Mouse (Mus musculus) left cerebral cortex, adult 2 months (tissue): ENCODE data around the gene Pax5. TPM values are rescaled to one million over a fixed set of nuclear protein-coding genes. Genes with fewer than 3 reads are reported as not detected.

Experiments used
- DNase-seq, 2 experiments: peaks; one replicate each; pipeline ENCODE4 v3.0.0; 2021 to 2022; ENCODE audit warnings: low spot score in 2 of 2, mixed read lengths in 1 of 2; ENCODE audit errors: extremely low spot score in 1 of 2
- H3K27ac ChIP-seq: fragments of 200-600 bp; 2 replicates; pipeline ENCODE4 v1.8.1; 2022
- H3K4me3 ChIP-seq: fragments of 200-600 bp; 2 replicates; pipeline ENCODE4 v1.8.1; 2022
- CTCF ChIP-seq: fragments of 200-600 bp; IDR thresholded peaks from 2 replicates; pipeline ENCODE4 v1.8.1; 2022; ENCODE audit warnings: antibody characterized with exemption, mild to moderate bottlenecking, moderate library complexity
- intact Hi-C: fragments of 180-260 bp; cut with DNase I; formaldehyde crosslinking; loops from one replicate; pipeline ENCODE4 v1.15.1; 2025
- total RNA-seq, 2 experiments: library from RNA; stranded (reverse); gene quantifications; 2 replicates each; pipeline ENCODE4 v1.2.3; 2021

The Pax5 gene
- total RNA-seq, 2 experiments from 2014 or later = 0.51 TPM; not detected in 1

DNA sequence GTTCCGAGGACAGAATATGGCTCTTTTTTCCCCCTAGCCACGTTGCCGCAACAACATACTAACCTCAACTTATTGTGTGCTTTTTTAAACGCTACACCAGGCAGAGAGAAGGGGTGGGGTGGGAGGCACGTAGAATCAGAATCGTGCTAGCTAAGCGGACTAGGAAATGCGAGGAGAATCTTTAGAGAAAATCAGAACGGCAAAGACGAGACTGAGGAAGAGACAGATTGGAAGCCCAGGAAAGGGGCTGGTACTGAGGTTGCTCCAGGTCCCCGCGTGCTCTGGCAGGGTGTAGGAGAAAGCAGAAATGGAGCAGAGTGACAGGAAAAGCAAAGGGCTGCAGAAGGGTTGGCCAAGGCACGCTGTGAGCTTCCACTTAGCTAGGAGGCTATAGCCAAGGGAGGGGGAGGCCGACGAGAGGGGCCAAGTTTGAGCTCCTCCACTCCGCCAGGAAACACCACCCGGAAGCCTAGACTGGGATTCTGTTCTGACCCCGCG lies 3.3 kb upstream of the Pax5 start:
- no peak for TF ChIP-seq CTCF
- no peak overlapping the region for H3K4me3 ChIP-seq
- H3K27ac ChIP-seq = no peak overlapping the region
- no peak for DNase-seq
- intact Hi-C loops = loop anchor here (2.0 kb wide), 1 partner anchor 13 kb away; no protein-coding TSS in a partner anchor

DNA sequence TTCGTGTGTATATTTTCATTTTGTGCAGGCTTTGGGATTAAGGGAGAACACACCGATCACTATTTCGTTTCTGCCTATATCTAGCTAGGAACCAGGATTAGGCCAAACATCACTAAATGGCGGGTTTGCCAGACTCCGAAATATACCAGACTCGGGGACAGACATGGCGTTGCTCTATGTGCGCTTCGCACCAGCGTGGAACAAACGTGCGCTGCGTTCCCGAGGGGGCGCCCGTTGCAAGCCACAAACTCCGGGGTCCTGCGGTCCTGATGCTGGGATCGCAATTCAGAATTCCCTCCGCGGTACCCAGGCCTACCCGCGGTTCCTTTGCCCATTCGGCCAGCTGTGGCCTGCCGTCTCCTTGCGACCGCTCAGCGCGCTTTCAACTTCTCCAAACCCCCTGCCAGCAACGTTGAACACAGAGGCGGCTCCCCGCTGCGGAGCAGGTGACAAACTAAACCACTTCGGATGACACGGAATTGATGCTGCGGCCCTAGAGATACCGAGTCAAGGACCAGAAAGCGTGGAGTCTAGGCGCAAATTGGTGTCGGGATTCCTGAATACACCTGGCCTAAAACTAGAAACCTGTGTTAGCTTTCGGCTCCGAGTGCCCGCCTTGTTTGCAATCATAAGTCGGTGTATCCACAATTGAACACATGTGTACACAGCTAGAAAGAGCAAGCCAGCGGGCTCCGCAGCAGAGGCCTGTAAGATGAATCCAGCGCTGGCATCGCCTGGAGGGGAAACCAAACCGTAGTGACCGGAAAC lies 2.7 kb upstream of the Pax5 start:
- intact Hi-C loops = no loop called here
- H3K27ac ChIP-seq = no peak overlapping the region
- no peak overlapping the region for H3K4me3 ChIP-seq
- peak in 1 of 2 experiments; percentile 11 for DNase-seq
- TF ChIP-seq CTCF = no peak

DNA sequence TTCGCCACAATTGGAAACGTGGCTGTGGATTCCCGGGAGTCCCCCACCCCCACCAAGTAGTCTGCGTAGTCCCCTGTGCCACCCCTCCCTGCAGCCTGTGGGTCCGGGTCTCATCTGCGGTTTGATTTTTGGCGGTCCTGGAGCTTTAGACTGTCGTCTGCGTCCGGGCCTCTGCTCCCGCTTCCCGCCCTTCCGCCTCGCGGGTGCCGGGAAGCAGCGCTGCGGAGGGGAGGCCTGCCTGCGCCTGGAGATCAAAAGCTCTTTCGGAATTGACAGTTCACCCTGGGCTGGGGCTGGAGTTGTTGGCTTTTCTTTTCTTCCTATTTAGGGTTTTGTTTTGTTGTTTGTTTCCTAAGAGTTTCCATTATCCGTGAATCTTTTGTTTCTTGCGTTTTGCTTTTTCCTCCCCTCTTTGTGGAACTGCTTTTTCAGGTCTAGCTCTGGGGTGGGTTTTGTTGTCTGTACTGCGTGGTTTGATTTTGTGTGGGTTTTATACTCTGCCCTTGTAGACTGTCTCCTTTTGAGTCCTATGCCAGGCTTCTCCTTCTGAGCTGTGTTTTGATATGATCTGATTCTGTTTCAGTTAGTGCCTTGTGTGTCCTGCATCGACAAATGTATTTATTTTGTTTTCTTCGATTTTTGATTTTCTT lies 1.9 kb upstream of the Pax5 start:
- no peak overlapping the region for H3K4me3 ChIP-seq
- intact Hi-C loops = no loop called here
- no peak for TF ChIP-seq CTCF

DNA sequence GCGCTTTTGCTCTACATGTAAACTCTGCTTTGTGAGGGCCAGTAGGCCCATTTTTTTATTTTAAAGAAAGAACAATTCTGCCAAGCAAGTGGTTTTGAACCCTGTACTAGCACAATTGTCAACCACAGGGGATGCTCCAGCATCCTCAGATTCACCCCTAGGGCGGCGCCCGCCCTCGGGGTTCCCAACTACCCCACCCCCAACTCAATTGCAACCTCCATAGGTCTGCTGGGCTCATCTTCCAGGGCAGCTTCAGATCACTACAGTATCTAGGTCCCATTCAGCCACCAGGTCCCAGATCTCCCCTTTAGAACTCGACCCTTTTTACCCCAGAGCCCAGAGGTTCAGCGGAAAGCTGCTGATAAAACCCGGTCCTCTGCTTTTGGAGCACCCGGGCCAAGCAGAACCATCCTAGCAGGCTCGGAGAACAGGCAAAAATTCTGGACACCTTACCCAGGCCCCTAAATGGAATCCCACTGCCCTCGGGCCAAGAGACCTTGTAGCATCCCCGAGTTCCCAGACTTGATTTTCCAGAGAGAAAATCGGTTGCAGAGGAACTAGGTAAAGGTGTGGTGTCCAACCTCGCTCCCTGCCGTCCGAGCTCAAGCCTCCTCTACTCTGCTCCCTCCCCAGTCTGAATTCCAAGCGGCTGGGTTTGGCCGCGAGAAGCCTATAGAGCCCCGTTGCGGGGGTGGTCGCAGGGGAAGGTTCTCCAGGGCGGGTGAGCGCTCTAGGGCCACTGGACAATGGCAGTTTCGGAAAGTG lies 1.0 kb upstream of the Pax5 start:
- DNase-seq = no peak
- H3K27ac ChIP-seq = no peak overlapping the region
- no peak for TF ChIP-seq CTCF
- intact Hi-C loops = no loop called here
- H3K4me3 ChIP-seq = no peak overlapping the region

More for the DNA sequence above, 1.9 kb upstream of the Pax5 start:
- no peak overlapping the region for H3K27ac ChIP-seq
- no peak for DNase-seq

DNA sequence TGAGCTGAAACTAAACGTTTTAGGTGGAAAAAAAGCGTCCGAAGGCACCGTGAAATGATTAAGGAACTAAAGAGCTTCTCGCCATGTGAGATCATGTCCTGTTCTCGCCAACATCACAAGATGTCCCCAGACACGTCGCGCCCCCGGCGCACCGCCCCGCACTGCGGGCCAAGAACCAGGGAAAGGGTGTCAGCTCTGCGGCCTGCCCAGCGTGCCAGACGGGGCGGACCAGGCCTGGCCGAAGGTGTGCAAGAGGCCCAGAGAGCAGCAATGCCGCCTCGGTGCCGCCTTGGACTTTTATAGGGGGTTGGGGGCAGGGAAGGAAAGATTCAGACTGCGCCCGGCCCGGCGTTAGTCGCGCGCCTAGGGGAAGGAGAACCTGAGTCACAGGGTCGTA lies 412 bp upstream of the Pax5 start:
- DNase-seq = no peak
- intact Hi-C loops = no loop called here
- H3K27ac ChIP-seq = no peak overlapping the region
- H3K4me3 ChIP-seq = no peak overlapping the region
- TF ChIP-seq CTCF = no peak

DNA sequence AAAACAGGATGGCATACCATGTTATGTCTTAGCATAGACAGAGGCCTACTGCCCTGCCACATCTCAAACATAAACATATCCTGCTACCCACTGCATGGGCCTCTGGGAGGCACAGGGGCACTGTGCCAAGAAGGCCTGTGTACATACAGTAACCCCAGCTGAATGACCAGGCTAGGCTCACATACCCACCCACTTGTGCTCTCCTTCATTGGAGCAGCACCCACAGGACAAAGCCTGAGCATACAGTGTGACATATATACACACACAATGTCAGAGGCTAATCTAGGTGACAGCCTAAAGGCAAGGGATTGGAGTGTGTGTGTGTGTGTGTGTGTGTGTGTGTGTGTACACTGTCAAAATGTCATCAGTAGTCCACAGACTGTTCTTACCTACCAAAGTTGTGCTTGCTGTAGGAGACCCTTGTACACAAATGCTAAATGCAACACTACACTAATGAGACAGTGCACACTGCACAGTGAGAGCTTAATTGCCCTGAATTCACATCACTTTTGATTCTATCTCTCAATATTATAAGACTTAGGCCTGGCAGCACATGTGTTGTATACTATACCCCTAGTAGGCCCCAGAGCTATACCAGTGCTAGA lies 1.1 kb downstream of the Pax5 start:
- TF ChIP-seq CTCF = no peak
- H3K27ac ChIP-seq = no peak overlapping the region
- DNase-seq = no peak
- H3K4me3 ChIP-seq = no peak overlapping the region
- intact Hi-C loops = loop anchor here (10.0 kb wide), 1 partner anchor 1636 kb away; the partner anchor contains the start of gene Foxe1

DNA sequence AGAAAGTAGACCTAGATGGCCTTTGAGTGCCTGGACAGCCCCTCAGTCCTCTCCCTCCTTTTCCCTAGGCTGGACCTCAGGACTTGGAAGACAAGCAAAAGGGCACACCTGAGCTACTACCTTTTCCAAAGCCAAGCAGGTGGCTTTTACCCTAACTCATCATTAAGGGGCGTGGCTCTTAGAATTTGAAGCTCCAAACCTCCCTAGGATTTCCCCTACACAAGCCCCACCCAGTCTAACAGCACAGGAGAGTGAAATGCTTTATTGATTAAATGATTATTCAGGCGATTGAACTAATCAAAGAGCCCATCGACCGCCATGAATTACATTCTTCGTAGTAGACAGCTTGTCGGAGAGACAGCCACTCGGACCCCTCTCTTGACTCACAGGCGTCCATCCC lies 2.0 kb downstream of the Pax5 start:
- Histone ChIP-seq H3K4me3 (no peak overlapping the region), H3K27ac (no peak overlapping the region)
- no peak for DNase-seq
- TF ChIP-seq CTCF = no peak
- intact Hi-C loops = loop anchor here (10.0 kb wide), 1 partner anchor 1636 kb away; the partner anchor contains the start of gene Foxe1

DNA sequence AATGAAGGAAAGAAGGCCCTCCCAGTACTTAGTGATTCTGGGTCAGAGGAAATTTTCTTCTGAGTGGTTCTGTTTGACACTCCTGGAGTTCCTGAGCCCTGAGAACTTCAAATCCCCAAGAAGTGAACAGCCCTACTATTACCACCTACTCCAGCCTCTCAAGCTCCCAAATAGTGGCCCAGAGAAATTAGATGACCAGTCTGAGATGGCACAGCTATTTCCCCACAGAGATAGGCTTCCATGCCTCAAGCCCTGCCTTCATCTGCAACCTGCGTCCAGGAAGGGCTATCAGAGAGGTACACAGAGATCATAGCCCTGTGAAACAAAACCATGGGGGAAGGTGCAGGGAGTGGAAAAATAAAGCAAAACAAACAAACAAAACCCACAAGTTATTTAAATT lies 3.4 kb downstream of the Pax5 start:
- TF ChIP-seq CTCF = no peak
- intact Hi-C loops = loop anchor here (10.0 kb wide), 1 partner anchor 1638 kb away; the partner anchor contains the start of gene Foxe1
- DNase-seq = no peak

DNA sequence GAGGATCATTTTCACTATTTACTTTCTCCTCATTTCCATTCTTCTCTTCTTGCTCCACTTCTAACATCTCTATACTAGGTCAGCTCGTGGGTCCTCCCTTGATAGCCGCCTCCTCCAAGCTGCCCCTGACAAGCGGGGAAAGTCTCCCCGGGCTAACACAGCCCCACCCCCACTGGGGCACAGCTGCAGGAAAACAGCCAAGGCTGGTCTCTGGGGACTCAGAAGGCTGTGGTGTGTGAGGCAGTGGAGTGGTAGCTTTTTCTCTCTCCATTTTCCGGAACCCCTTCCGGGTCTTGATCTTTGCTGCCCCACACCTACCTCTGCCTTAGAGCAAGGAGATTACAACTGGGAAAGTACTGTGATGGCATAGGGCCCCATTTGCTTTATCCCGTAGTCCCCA lies 4.3 kb downstream of the Pax5 start:
- Histone ChIP-seq H3K4me3 (no peak overlapping the region), H3K27ac (no peak overlapping the region)
- intact Hi-C loops = loop anchor here (10.0 kb wide), 1 partner anchor 1639 kb away; the partner anchor contains the start of gene Foxe1
- no peak for TF ChIP-seq CTCF
- DNase-seq = no peak

More for the DNA sequence above, 3.4 kb downstream of the Pax5 start:
- no peak overlapping the region for H3K27ac ChIP-seq
- no peak overlapping the region for H3K4me3 ChIP-seq

DNA sequence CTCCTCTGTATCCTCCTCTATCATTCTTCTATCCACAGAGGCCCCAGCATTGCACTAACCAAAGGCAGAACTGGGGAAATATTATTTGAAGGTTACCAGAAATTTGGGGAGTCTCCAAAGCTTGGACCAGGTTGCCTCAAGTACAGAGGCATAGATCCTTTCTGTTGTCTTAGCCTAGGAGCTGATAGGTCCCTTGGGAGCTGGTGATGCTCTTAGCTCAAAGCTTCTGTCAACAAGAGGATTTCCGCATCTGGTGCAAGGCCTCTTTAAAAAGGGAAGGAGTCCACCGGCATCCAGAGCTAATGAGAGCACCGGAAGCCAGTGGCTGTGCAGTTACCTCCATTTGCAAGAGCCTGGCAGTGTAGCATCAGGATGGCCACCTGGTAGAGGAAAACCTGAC lies 5.1 kb downstream of the Pax5 start:
- H3K4me3 ChIP-seq = no peak overlapping the region
- intact Hi-C loops = loop anchor here (10.0 kb wide), 1 partner anchor 1640 kb away; the partner anchor contains the start of gene Foxe1
- no peak overlapping the region for H3K27ac ChIP-seq
- no peak for TF ChIP-seq CTCF
- no peak for DNase-seq

DNA sequence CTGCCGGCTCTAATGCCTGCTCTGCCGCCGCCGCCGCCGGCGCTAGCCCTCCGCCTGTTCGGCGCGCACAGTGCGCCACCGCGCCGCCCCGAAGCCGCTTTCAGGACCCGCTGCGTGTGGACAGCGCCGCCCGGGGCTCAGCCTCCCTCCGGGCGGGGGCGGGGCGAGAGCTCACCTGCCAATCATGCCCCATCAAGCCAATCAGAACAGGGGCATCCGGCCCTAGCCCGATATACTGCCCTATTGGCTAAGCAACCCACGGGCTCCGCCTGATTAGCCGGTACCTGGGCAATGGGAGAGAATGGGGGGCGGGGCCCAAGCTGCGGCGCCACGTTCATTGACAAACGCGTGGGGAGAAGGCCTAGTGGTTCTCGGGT lies 5.9 kb downstream of the Pax5 start:
- intact Hi-C loops = loop anchor here (10.0 kb wide), 1 partner anchor 1640 kb away; the partner anchor contains the start of gene Foxe1
- H3K27ac ChIP-seq = no peak overlapping the region
- no peak for TF ChIP-seq CTCF
- DNase-seq = peak; percentile 51 to 53
- H3K4me3 ChIP-seq = peak overlapping the region; percentile 9; the same call in 1 of the 2 replicates
